Mouse (Mus musculus): ENCODE measurements around the gene Sgpp1.
"Not testable (repeated sequence)": the region's sequence is repeated elsewhere in the genome, so short reads cannot be mapped to it uniquely, and the experiment has no call there.

Gene Sgpp1

GRCm38 (mm10) chr12:75731927-75732443 lies 3.5 kb downstream of the Sgpp1 start:
- ATAC-seq (ENCODE audit: low TSS enrichment): no peak

GRCm38 (mm10) chr12:75731508-75731907 lies 4.0 kb downstream of the Sgpp1 start:
- no peak for ATAC-seq (ENCODE audit: low TSS enrichment)

DNA sequence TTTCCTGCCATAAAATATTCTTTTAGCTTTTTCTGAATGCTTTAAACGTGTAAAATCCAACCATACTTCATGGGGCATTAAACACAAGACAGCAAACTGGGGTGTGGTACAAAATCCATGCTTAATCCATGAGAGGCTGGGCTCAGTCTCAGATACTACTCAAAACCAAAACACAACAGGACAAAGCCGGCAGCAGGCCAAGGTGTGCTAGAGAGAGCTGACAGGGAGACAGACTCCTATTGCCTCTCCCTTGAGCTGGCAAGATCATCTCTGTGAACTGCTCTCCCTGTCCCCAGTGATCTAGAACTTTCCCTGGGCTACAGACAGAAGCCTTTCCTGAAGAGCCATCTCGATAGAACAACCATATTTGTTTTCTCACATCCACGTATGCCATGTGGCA lies 5.1 kb downstream of the Sgpp1 start:
- ATAC-seq (ENCODE audit: low TSS enrichment): no peak

GRCm38 (mm10) chr12:75729876-75730275 lies 5.7 kb downstream of the Sgpp1 start:
- no peak for ATAC-seq (ENCODE audit: low TSS enrichment)

DNA sequence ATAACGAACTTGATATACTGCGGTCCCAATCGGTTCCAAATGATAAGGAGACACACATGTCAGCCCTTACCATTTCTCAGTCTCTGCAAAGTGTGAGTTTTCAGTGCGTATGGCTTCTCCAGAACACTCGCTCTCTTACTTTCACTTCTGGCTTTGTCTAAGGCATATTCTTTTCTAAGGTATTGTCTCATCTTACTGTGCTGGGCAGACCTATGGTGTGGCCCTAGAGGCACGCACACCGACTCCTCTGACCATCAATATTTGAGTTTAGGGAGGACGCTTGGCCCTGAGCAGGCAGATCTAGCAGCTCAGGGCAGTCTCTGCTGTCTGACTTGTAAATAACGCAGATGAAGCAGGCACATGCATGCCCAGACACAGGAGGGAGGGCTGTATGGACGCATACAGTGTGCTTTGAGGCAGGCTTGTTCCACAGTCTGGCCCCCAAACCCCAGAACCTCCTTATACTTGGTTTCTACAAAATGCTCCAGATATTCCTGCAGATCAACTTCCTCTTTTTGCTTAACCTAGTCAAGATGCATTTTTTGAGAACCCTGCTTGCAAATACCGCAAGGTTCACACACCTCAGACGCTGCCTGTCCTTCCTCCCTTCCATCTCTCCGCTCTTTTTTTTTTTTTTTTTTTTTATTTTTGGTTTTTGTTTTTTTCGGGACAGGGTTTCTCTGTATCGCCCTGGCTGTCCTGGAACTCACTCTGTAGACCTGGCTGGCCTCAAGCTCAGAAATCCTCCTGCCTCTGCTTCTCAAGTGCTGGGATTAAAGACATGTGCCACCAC lies 8.0 kb downstream of the Sgpp1 start:
- no peak for ATAC-seq (ENCODE audit: low TSS enrichment)

GRCm38 (mm10) chr12:75726349-75726861 lies 9.1 kb downstream of the Sgpp1 start:
- ATAC-seq (ENCODE audit: low TSS enrichment): no peak

DNA sequence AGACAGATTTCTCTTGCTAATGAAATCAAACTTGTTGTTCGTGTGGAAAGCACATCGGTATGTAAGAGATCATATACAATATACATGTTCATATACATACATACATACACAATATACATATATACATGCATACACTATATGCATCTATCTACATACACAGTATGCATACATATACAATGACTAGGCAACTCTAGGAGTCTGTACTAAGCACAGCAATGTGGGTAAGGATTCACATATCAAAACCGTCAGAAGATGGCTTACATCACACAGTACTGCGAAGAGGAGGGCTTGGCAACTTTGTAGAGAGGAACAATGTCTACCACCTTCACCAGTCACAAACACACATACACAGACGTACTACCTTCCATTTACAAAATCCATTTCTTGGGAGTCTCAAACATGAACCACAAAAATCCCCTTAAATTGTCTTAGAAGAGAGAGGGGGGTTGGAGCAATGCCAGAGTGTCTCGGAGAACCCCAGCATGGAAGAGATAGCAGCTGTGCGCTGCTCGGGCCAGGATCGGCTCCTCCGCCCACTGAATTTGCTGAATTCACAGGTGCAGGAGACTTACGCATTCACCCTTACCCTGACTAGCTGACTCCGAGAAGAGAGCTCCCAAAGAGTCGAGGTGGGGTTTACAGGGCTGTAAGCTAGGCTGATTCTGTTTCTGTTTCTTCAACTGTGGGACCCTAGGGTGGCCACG lies 10.8 kb downstream of the Sgpp1 start:
- ATAC-seq (ENCODE audit: low TSS enrichment): peak; percentile 18; the same call in 1 of the 2 replicates

GRCm38 (mm10) chr12:75723839-75724463 lies 11.6 kb downstream of the Sgpp1 start:
- no peak for ATAC-seq (ENCODE audit: low TSS enrichment)

DNA sequence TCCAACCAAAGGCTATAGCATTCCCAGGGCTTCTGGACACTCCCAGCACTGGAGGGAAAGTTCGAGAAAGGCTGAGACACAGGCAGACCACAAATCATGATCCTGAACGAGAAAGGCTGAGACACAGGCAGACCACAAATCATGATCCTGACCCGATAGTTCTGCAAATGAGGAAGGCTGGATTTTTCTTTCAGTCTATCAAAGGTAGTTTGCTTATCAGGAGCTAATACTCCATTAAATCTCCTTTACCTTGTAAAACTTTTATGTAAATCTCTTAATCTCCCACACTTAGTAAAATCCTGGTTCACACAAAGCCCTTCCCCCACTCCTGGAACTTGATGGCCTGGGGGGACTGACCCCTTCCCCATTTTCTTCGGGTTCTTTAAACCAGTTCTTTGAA lies 13.6 kb downstream of the Sgpp1 start:
- ATAC-seq (ENCODE audit: low TSS enrichment): no peak

GRCm38 (mm10) chr12:75721006-75721405 lies 14.5 kb downstream of the Sgpp1 start:
- peak; percentile 80 for ATAC-seq (ENCODE audit: low TSS enrichment)

DNA sequence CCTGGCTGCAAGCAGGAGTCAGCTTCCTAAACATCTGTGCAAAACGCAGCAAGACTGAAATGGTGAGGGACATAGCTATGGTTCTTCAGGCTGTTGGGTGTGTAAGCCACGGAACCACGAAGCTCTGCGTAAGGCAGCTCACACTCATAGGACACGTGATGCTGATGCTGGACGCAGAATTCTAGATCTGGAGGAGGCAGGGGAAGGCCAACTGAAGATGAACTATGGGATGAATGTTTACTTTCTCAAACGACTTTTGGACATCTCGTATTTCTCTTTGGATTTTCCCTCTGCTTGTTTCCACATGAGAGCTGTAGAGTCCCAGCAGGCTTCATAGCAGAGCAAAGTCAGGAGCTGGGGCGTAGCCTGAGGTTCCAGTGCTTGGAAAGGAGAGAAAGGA lies 21.9 kb downstream of the Sgpp1 start:
- no peak for ATAC-seq (ENCODE audit: low TSS enrichment)

DNA sequence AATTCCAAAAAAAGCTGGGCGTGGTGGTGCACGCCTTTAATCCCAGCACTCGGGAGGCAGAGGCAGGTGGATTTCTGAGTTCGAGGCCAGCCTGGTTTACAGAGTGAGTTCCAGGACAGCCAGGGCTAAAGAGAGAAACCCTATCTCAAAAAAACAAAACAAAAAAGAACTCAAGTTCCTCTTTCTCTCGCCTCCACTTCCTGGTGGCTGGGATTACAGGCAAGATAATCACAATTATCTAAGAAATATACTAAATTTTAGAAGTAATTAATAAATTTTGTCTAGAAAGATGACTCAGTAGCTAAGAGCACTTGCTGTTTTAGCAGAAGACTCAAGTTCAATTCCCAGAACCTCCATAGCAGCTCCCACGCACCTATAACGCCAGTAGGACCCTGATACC lies 22.6 kb downstream of the Sgpp1 start:
- not testable (repeated sequence) for ATAC-seq (ENCODE audit: low TSS enrichment)

- peak; percentile 91 for ATAC-seq (ENCODE audit: low TSS enrichment)
These were observed 24.7 kb downstream of the Sgpp1 start for GRCm38 (mm10) chr12:75710596-75711376.

GRCm38 (mm10) chr12:75709506-75709905 lies 26.0 kb downstream of the Sgpp1 start:
- no peak for ATAC-seq (ENCODE audit: low TSS enrichment)

DNA sequence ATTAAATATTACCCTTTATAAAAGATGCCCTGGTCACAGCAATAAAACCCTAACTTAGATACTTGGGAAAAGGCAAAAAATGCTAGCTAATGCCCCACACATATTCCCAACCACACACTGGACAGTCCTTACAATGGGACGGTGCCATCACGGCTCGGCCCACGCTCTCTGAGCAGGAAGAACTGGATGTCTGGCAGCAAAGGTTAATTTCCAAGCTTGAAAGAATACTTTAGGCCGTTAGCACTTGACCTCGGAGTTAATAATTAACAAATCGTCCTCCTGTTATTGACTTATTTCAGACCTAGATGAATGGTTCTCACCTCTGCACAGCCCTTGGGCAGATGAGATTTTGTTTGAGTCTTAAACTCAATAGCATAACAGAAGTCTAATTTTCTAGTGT lies 28.9 kb downstream of the Sgpp1 start:
- no peak for ATAC-seq (ENCODE audit: low TSS enrichment)

DNA sequence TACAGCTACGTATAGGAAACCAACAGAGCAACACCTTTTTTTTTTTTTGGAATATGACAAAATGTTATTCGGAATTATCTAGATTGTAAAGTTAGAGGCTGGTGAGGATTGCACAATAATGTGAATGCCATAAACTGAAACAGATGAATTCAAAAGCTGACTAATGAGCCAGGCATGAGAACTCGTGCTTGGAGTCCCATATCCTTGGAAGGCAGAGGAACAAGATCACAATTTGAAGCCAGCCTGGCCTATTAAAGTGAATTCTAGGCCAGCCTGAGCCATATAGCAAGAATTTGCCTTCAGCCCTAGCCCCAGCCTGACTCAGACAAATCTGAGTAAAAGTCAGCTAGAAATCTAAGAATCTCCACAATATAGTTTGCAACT lies 32.8 kb downstream of the Sgpp1 start:
- ATAC-seq (ENCODE audit: low TSS enrichment): no peak

DNA sequence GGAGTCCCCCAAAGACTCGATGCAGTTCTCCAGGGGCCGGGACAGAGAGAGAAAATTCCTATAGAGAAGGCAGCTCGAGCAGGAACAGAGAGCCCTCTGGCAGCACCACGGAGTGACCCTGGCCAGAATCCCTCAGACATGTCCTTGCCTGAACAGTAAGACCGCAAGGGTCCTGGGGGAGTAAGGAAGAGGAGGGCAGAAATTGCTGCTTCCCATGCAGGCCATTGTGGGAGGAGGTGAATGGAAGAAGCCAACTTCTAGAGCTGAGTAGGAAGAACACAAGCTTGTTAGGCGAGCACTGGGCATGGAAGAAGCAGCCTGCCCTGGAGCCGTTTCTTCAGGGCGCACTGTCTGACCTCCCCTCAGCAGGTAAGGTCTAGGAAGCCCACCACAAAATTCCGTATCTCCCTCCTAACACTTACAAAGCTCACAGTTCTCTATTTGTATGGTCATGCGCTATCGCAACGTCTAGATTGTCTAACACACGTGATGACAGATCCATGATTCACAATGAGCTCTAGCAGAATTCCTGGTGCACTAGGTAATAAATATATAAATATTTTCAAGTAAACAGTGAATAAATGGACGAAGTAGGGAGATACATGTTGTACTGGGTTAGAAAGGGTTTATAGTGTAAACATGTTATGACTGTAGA lies 33.3 kb downstream of the Sgpp1 start:
- ATAC-seq (ENCODE audit: low TSS enrichment): peak; percentile 41; the same call in 1 of the 2 replicates

GRCm38 (mm10) chr12:75701173-75702083 lies 34.1 kb downstream of the Sgpp1 start:
- ATAC-seq (ENCODE audit: low TSS enrichment): peak; percentile 77

DNA sequence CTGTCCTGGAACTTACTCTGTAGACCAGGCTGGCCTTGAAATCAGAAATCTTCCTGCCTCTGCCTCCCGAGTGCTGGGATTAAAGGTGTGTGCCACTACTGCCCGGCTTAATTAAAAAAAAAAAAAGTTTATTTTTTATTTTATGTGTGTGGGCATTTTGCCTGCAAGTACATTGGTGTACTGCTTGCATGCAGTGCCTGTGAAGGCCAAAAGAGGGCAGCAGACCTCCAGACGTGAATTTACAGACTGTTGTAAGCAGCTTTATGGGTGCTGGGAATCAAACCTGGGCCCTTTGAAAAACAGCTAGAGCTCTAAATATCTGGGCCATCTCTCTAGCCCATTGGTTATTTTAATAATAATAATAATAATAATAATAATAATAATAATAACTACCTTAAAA lies 36.8 kb downstream of the Sgpp1 start:
- ATAC-seq (ENCODE audit: low TSS enrichment): no peak

DNA sequence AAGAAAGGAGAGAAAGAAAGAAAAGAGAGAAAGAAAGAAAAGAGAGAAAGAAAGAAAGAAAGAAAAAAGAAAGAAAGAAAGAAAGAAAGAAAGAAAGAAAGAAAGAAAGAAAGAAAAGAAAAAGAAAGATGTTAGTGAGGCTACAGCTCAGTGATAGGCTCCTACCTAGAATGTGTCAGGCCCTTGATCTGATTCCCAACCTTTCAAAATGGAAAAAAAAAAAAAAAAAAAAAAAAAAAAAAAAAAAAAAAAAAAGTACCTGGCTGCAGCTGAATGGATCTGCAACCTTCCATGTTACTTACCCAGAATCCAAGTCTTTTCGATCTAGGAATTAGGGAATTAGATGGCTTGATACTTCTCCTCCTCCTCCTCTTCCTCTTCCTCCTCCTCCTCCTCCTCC lies 39.7 kb downstream of the Sgpp1 start:
- ATAC-seq (ENCODE audit: low TSS enrichment): not testable (repeated sequence)

Data from frontal cortex, adult (tissue).